Mouse (Mus musculus): ENCODE data around the gene Fam168a.

The Fam168a gene

GRCm38 (mm10) chr7:100706143-100706841, at the start of gene Fam168a:
Gene Fam168a, plus strand, starts transcription at chr7:100706635.
- peak; percentile 95 for DNase-seq (ENCODE audit: low read depth, low spot score)

GRCm38 (mm10) chr7:100656739-100657138, 49.7 kb upstream of the Fam168a start:
- no peak for DNase-seq (ENCODE audit: low read depth, low spot score)

- no peak for DNase-seq (ENCODE audit: low read depth, low spot score)
These were observed 48.3 kb upstream of the Fam168a start for GRCm38 (mm10) chr7:100658093-100658578.

- no peak for DNase-seq (ENCODE audit: low read depth, low spot score)
These were observed 45.2 kb upstream of the Fam168a start for GRCm38 (mm10) chr7:100661264-100661663.

- DNase-seq (ENCODE audit: low read depth, low spot score) = no peak
These were observed 44.2 kb upstream of the Fam168a start, which contains the start of gene Plekhb1 for GRCm38 (mm10) chr7:100662231-100662630. Gene Plekhb1, minus strand, starts transcription at chr7:100662414.

GRCm38 (mm10) chr7:100663190-100663589, 43.2 kb upstream of the Fam168a start:
- peak; percentile 84 for DNase-seq (ENCODE audit: low read depth, low spot score)

GRCm38 (mm10) chr7:100663729-100664304, 42.6 kb upstream of the Fam168a start:
- no peak for DNase-seq (ENCODE audit: low read depth, low spot score)

- DNase-seq (ENCODE audit: low read depth, low spot score) = no peak
These were observed 35.8 kb upstream of the Fam168a start for GRCm38 (mm10) chr7:100670646-100671045.

- no peak for DNase-seq (ENCODE audit: low read depth, low spot score)
These were observed 33.0 kb upstream of the Fam168a start for GRCm38 (mm10) chr7:100673452-100673851.

GRCm38 (mm10) chr7:100674941-100675340, 31.5 kb upstream of the Fam168a start:
- DNase-seq (ENCODE audit: low read depth, low spot score) = no peak

- DNase-seq (ENCODE audit: low read depth, low spot score) = no peak
These were observed 28.4 kb upstream of the Fam168a start for GRCm38 (mm10) chr7:100678052-100678451.

- DNase-seq (ENCODE audit: low read depth, low spot score) = no peak
These were observed 27.2 kb upstream of the Fam168a start for GRCm38 (mm10) chr7:100678948-100679880.

- no peak for DNase-seq (ENCODE audit: low read depth, low spot score)
These were observed 25.3 kb upstream of the Fam168a start for GRCm38 (mm10) chr7:100681132-100681531.

- DNase-seq (ENCODE audit: low read depth, low spot score) = no peak
These were observed 23.2 kb upstream of the Fam168a start for GRCm38 (mm10) chr7:100683241-100683640.

GRCm38 (mm10) chr7:100684081-100684480, 22.4 kb upstream of the Fam168a start:
- DNase-seq (ENCODE audit: low read depth, low spot score) = no peak

- no peak for DNase-seq (ENCODE audit: low read depth, low spot score)
These were observed 21.9 kb upstream of the Fam168a start for GRCm38 (mm10) chr7:100684538-100684937.

- no peak for DNase-seq (ENCODE audit: low read depth, low spot score)
These were observed 21.1 kb upstream of the Fam168a start for GRCm38 (mm10) chr7:100685061-100686030.

- no peak for DNase-seq (ENCODE audit: low read depth, low spot score)
These were observed 18.0 kb upstream of the Fam168a start for GRCm38 (mm10) chr7:100688471-100688870.

GRCm38 (mm10) chr7:100693199-100693598, 13.2 kb upstream of the Fam168a start:
- DNase-seq (ENCODE audit: low read depth, low spot score) = no peak

Measured in WW6 (cell line).